Mouse (Mus musculus): ENCODE measurements at regions not wholly inside any gene's neighbourhood (a gene's known extent, or its start where the extent isn't known, plus 50 kb on each side); places are given as distances from the start of the nearest gene placed in this dataset.

DNA sequence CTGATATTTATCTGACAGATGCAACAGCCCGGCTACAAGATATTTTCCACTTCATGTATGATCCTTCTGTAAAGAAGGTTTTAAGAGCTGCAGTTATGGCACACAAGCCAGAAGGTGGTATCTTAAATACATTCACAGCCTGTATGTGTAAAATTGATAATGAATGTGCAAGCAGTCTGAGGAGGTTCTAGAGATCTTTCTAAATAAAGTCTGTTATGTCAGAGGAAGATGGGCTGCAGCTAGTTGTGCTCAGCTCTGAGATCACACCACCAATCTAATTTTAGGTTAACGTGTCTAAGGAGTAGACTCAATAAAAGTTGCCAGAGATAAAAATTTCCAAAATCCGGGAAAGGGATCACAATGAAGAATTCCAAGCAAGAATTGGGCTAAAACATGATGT, 218.8 kb downstream of the S1pr1 start:
- no peak for TF ChIP-seq CTCF (IDR thresholded peaks at IDR 0.05; ENCODE audit: low read depth)
- H3K4me1 ChIP-seq (ENCODE audit: insufficient read depth, low read length): no peaks in the 10 kb centered on the region
- 83% methylated on average over 3 of the region's 3 CpGs for WGBS

DNA sequence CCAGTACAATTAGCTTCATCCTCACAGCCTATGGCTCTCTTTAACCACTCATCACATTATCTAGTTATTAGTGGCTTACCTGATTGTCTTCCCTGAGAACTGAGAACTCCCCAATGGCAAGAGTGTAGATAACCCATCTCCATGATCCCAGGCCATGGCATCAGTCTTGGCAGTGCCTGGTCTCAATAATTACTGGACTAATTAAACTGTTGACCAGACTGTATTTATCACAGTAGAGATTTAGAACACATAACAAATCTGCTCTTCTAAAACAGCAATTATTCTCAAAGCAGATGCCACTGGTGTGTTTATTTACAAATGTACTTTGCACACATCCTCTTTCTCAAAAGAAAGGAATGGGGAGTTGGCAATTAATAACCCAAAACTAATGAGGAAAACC, 219.2 kb downstream of the S1pr1 start:
- Histone ChIP-seq H3K9me3 (ENCODE audit: low read length) (no peaks in the 10 kb centered on the region), H3K4me3 (ENCODE audit: low read length) (no peak overlapping the region), H3K9ac (replicated peaks; ENCODE audit: low read length) (no peak overlapping the region), H3K4me2 (ENCODE audit: low read depth, low read length) (no peak overlapping the region), H3K36me3 (ENCODE audit: insufficient read depth, low read length) (no peaks in the 10 kb centered on the region), H3K27ac (no peak overlapping the region), H3K4me1 (ENCODE audit: insufficient read depth, low read length) (no peaks in the 10 kb centered on the region), H3K27me3 (ENCODE audit: insufficient read depth, low read length) (no peaks in the 10 kb centered on the region)
- ATAC-seq (no peak), DNase-seq (ENCODE audit: low spot score) (no peak)
- TF ChIP-seq CTCF (IDR thresholded peaks at IDR 0.05; ENCODE audit: low read depth): no peak

More for the DNA sequence above, 218.8 kb downstream of the S1pr1 start:
- no peak overlapping the region for H3K27ac ChIP-seq
- no peaks in the 10 kb centered on the region for H3K27me3 ChIP-seq (ENCODE audit: insufficient read depth, low read length)
- H3K9me3 ChIP-seq (ENCODE audit: low read length): no peaks in the 10 kb centered on the region
- no peak for DNase-seq (ENCODE audit: low spot score)
- no peak overlapping the region for H3K4me3 ChIP-seq (ENCODE audit: low read length)
- ATAC-seq: no peak
- no peak overlapping the region for H3K9ac ChIP-seq (replicated peaks; ENCODE audit: low read length)
- no peaks in the 10 kb centered on the region for H3K36me3 ChIP-seq (ENCODE audit: insufficient read depth, low read length)
- H3K4me2 ChIP-seq (ENCODE audit: low read depth, low read length): no peak overlapping the region

DNA sequence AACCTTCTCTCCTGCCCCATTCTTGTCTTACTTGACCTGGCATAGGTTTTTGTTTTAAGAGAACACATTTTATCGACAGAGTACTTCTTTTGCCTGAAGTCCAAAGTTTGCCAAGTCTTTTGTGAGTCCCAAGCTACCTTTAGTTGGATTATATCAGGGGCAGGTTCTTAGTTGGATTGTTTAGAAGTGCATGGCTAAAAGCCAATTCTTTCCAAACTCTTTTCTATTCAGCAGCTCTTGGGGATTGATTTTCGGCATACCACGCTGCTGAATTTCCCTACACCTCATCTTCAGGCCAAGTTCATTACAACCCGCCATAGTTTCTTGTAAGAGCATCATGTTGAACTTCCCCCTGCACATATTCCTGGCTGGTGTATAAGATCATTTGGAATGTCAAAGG, 245.9 kb downstream of the S1pr1 start:
- H3K9ac ChIP-seq (replicated peaks; ENCODE audit: low read length): no peak overlapping the region
- H3K4me1 ChIP-seq (ENCODE audit: insufficient read depth, low read length): no peaks in the 10 kb centered on the region
- no peak for TF ChIP-seq CTCF (IDR thresholded peaks at IDR 0.05; ENCODE audit: low read depth)
- ATAC-seq (no peak), DNase-seq (ENCODE audit: low spot score) (no peak)
- H3K4me3 ChIP-seq (ENCODE audit: low read length): no peak overlapping the region
- no peak overlapping the region for H3K4me2 ChIP-seq (ENCODE audit: low read depth, low read length)
- H3K27me3 ChIP-seq (ENCODE audit: insufficient read depth, low read length): no peaks in the 10 kb centered on the region
- no peaks in the 10 kb centered on the region for H3K36me3 ChIP-seq (ENCODE audit: insufficient read depth, low read length)
- H3K27ac ChIP-seq: no peak overlapping the region
- no peaks in the 10 kb centered on the region for H3K9me3 ChIP-seq (ENCODE audit: low read length)
- 69% methylated on average over 4 of the region's 4 CpGs for WGBS

DNA sequence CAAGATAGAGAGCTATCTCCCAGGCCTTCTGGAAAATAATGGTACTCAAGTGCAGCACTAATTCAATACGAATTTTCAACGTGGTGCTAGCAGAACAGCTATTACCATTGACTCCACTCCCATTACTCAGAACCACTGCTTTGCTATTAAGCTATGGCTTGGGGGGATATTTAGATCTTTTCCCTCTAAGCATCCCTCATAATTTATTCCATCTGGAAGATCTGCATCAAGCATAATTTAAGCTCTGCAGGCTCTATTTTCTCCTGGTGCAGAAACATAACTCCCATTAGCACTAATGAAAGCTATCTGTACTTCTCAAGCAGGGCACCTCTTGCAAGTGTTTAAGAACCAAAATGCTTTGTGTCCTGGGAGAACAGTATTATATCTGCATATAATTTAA, 247.0 kb downstream of the S1pr1 start:
- no peak overlapping the region for H3K27ac ChIP-seq
- H3K4me2 ChIP-seq (ENCODE audit: low read depth, low read length): no peak overlapping the region
- H3K36me3 ChIP-seq (ENCODE audit: insufficient read depth, low read length): no peaks in the 10 kb centered on the region
- ATAC-seq (no peak), DNase-seq (ENCODE audit: low spot score) (peak; percentile 7)
- no peak overlapping the region for H3K9ac ChIP-seq (replicated peaks; ENCODE audit: low read length)
- no peaks in the 10 kb centered on the region for H3K27me3 ChIP-seq (ENCODE audit: insufficient read depth, low read length)
- H3K9me3 ChIP-seq (ENCODE audit: low read length): no peaks in the 10 kb centered on the region
- H3K4me1 ChIP-seq (ENCODE audit: insufficient read depth, low read length): no peaks in the 10 kb centered on the region
- no peak for TF ChIP-seq CTCF (IDR thresholded peaks at IDR 0.05; ENCODE audit: low read depth)
- no peak overlapping the region for H3K4me3 ChIP-seq (ENCODE audit: low read length)
- WGBS: 48% methylated on average over 2 of the region's 2 CpGs

DNA sequence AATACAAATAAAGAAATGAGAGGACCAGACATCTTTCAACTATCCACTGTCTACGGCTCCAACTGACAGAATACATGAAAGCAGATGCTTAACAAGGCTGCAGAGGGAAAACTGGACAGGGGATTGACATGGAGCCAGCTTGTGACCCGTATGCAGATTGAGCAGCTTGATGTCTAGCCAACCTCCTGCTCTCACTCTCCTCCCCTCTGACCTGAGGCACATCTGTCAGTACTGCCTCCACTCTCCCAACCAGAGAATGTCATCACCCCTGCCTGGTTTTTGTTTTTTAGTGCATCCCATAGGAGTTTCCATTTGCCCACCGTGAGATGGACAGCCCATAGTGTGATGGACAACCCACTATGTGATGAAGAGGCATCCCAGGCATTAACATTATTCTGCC, 252.2 kb downstream of the S1pr1 start:
- Histone ChIP-seq H3K4me3 (ENCODE audit: low read length) (no peak overlapping the region), H3K9ac (replicated peaks; ENCODE audit: low read length) (no peak overlapping the region), H3K36me3 (ENCODE audit: insufficient read depth, low read length) (no peaks in the 10 kb centered on the region), H3K9me3 (ENCODE audit: low read length) (no peaks in the 10 kb centered on the region), H3K27me3 (ENCODE audit: insufficient read depth, low read length) (no peaks in the 10 kb centered on the region), H3K4me1 (ENCODE audit: insufficient read depth, low read length) (no peaks in the 10 kb centered on the region), H3K4me2 (ENCODE audit: low read depth, low read length) (no peak overlapping the region), H3K27ac (no peak overlapping the region)
- ATAC-seq (no peak), DNase-seq (ENCODE audit: low spot score) (no peak)
- 61% methylated on average over 3 of the region's 3 CpGs for WGBS
- TF ChIP-seq CTCF (IDR thresholded peaks at IDR 0.05; ENCODE audit: low read depth): no peak

Small RNA genes in the stretch of these regions (microRNA-seq; reads per million reads assigned to microRNA genes)
- gene Gm25347: 0 reads per million in 2 experiments
